Mouse (Mus musculus) CD4-positive, CD25-positive, alpha-beta regulatory T cell, adult 4 months (primary cell): ENCODE measurements around the gene 5430427O19Rik. TPM values are rescaled to one million over a fixed set of nuclear protein-coding genes. Genes with fewer than 3 reads are reported as not detected.

Experiments
- ATAC-seq: one replicate; pipeline ENCODE4 v1.8.0; 2017
- polyA plus RNA-seq, 2 experiments: library from polyadenylated mRNA; unstranded; fragments of 100-300 nt; shearing (Covaris generic); gene quantifications; one replicate each; pipeline ENCODE4 v1.2.1; 2017

Gene 5430427O19Rik
- polyA plus RNA-seq: 1 to 10 TPM; 1.5 to 1.6 TPM

DNA sequence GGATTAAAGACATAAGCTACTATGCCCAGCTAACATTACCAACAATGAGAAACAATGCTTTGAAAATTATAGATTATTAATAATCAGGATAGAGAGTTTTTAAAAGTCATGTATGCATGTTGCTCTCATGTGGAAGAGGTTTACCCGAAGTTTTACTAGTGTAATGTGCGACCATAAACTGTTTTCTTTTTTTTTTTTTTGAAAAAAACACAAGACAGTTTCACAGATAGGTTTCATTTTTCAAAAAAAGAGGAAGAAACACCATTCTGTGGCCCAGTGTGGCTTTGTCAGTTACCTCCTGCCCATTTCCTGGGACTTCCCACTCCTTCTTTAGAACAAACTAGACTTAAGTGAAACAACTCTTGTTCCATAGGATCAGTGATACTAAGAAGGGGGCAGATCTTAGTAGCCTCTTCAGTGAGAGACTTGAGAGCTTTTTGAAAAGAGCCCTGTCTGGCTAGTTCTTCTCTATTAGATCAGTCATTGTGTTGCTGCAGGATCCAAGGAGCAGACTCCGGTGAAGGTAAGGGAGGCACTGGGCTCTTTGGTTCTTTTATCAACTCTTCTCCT lies at the start of gene 5430427O19Rik:
TSS of gene 5430427O19Rik (plus strand) at position 441 of the 570 bp plus-strand sequence.
- ATAC-seq: peak; percentile 34

DNA sequence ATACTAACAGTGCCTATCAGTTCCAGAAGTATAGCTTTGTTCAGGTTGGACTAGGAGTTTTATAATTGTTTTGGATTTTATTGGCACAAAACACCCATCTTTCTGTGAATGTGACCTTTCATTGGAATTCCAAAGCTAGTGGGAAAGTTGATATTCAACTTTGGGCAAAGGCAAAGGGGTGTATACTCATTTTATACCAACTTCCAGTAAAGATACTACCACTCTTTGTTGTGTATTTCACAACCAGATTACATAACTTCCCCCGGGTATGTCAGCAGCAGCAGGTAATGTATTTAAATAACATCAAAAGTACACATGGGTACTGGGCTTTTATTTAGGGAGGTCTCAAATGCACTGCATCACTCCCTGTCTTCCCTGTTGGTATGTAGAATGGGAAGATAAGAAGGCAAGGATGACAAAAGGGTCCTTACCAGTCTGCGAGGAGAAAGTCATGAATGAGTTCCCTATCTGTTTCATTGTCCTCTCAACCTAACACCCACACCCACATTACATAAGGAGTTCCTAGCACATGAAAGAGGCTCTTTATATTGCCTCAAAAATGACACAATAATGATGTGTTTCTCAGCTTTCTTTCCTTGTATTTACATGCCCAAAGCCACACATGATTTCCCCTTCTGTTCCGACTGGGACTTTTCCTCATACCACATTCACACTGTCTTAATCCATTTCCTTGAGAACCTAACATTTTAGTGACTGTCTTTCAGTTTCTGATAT lies 42.3 kb upstream of the 5430427O19Rik start:
- ATAC-seq: no peak

DNA sequence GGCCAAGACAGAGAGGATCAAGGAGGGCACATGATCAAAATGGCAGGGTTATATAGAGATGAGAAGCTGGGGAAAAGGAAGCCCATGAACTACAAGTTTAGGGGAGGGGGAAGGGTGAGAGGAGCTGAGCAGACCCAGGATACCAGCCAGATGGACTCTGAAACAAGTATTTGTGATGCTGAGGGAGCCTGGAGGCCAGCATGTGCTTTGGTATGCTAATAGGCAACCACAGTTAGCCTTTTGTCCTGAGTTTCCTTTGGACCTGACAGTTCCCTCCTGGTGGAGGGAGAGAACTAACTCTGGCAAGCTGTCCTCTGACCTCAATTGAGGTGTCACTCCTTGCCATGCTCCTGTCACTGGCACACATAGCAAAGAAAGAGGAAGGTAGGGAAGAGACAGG lies 41.2 kb upstream of the 5430427O19Rik start:
- no peak for ATAC-seq

DNA sequence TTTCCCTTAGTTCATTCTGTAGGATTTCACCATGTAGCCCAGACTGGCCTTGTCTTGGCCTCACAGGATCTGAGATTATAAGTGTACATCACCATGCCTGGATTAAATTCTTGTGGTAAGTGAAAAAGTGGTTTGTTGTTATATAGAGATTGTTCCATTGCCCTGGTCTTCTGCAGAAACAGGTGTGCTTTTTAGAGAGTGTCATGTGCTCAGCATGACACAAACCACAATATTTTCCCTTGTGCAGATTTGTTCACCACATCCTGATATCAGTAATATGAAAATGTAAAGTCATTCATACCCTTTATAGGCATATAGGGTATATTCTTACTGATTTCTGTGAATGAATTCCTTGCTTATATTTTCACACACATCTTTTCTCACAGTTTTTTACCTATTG lies 31.0 kb upstream of the 5430427O19Rik start:
- ATAC-seq: peak; percentile 92

DNA sequence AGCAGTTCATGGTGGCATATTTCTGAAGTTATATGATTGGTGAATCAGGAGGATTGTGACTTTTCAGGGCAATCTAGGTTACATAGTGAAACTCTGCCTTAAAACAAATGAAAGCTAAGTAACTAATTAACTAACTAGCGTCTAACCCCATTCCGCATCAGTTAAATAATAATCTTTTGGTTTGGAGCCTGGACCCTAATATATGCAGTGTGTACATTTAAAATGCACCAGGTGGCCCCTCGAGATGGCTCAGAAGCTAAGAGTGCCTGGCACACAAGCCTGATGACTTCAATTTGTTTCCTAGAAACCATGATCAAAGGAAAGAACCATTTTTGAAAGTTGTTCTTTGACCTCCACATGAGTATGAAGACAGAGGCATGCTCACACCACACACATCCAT lies 14.2 kb upstream of the 5430427O19Rik start:
- no peak for ATAC-seq

DNA sequence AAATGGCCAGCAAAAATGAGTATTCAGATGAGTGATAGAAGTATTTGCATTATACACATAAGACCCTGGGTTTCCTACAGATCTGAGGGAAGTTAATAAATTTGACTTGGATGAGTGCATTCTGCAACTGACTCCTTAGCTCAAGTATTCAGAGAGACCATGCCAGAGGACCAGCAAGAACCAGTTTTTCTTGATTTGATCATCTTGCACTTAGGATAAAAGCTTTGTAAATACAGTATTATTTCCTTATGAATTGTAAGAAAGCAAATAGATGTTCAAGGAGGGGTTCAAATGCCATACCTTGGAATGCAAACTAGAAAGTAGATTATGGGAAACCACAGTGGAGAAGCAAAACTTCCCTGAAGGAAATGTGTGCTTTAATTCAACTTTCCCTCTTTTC lies 13.0 kb upstream of the 5430427O19Rik start:
- ATAC-seq: no peak

DNA sequence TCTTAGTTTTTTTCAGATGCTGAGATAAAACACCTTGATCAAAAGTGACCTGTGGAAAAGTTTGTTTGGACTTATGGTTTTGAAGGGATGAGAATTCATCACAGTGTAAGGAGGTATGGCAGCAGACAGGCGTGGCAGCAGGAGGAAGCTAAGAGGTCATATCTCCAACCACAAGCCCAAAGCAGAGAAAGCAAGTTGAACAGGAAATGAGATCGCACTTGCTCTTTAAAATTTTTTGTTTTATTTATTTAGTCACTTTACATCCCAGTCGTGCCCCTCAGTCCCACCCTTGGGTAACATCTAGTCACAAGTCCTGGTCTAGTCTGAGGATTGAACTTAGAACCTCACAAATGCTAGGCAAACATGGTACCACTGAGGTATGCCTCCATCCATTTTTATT lies 2.1 kb upstream of the 5430427O19Rik start:
- ATAC-seq: peak; percentile 68

DNA sequence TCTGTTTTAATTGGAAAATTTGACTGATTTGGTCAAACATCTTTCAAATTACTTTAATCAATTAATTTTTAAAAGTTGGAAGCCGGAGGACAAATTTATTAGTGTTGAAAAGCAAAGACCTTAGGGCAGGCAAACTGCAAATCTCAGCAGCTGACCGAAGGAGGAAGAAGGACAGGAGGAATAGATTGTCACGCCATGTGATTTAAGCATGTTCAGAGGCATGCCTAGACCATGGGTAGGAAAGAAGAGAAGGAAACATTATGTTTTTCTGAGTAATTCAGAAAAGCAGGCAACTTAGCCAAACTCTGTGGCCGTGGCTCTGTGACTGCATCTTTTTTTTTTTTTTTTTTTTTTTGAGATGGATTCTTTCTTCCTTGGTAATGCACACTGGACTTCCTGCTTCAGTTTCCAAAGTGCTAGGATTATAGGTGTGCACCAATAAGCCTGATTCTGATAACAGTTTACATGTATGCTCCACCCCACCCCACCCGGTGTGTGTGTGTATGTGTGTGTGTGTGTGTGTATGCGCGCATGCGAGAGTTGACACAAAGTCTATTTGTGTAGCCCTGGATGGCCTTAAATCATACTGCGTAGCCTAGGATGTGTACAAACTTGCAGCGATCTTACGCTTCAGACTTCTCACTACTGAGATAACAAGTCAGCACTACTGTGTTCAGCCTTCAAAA lies 1.4 kb downstream of the 5430427O19Rik start:
- ATAC-seq: no peak

DNA sequence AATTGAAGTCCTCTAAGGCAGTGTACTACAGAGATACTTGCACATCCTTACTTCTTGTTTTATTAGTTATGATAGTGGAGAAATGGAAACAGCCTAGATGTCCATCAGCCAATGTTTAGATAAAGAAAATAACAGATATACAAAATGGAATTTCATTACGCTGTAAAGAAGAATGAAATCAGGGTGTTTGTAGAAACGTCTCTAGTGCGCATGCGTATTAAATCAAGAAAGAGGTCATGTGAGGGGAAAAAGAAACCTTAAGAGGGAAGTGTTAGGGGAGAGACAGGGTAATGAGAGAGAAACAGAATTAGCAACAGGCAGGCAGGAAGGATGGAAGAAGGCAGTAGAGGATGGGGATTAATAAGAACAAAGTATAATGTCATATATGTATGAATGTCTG lies 4.2 kb downstream of the 5430427O19Rik start:
- ATAC-seq: no peak

DNA sequence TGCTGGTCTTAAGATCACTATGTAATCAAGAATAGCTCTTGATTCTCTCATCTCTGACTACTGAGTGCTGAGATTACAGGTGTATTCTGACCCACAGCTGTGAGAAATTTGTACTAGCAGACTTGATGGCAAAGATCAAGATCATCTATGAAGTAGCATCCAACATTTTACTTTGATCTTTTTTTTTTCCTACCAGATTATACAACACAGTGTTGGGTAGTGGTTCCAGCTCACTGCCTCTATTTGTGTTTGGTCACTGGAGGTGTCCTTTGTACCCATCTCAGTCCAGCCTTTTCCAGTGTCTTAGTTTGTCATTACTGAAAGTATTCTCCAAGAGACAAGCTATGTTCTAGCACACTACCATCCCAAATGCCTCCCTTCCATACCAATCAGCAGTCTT lies 5.8 kb downstream of the 5430427O19Rik start:
- ATAC-seq: no peak

DNA sequence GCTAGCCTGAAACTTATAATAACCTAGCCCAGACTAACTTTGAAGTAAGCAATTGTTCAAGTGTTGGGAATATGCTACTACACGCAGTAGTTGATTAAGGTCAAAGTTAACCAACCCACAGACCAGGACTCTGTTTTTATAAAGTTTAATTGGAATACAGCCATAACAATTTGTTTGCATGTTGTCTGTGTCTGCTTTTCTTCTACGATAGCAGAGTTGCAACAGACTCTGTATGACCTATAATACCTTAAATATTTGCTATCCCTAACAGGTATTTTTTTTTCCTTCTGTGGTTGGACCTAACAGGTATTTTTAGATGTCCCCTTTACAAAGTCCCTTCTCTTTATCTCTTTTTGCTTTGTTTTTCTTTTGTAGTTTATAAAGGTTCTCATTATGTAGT lies 7.6 kb downstream of the 5430427O19Rik start:
- ATAC-seq: no peak

DNA sequence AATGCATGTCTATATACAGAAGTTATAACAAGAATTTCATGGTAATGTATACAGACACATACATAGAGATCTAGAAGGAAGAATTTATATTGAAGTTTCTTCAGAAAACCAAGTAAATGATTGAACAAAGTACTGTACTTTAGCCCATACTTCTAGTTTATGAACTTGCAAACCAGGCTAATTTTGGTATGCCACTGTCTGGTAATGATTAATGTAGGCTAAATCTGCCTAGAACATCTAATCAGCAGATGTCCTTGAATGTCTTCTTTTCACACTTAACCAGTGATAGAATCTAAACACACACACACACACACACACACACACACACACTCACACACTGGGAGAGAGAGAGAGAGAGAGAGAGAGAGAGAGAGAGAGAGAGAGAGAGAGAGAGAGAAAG lies 8.1 kb downstream of the 5430427O19Rik start:
- ATAC-seq: no peak

DNA sequence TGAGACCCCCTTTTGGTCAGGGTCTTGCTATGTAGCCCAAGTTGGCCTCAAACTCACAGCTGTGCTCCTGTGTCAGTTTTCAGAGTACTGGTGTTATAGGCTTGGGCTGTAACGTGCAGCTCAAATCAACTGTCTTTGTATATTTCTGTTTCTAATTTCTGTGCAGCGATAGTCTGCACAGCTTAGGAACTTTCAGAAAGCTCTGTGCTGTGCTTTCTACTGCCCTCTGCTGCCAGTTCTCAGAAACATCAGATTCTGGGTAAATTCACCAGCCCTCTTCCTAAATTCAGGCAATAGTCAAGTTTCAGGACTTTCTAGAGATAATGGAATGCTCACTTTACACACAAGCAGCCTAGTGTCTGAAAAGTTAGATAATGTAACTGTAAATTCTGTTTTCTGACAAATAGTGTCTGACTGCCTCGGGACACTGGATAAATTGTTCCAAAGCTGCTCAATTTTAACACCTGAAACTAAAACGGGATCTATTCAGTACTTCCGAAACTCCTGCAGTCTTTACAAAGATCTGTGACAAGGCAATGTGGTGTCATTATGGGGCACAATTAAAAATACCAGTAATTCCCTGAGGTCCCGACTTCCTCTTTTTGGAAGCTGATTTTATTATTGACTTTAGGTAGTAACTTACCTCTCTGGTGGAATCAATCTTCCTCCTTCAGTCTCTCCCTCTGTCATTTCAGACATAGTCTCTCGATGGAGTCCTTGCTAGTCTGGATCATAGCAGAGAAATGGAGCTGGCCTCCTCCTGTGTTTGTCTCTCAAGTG lies 9.2 kb downstream of the 5430427O19Rik start:
- peak; percentile 80 for ATAC-seq

DNA sequence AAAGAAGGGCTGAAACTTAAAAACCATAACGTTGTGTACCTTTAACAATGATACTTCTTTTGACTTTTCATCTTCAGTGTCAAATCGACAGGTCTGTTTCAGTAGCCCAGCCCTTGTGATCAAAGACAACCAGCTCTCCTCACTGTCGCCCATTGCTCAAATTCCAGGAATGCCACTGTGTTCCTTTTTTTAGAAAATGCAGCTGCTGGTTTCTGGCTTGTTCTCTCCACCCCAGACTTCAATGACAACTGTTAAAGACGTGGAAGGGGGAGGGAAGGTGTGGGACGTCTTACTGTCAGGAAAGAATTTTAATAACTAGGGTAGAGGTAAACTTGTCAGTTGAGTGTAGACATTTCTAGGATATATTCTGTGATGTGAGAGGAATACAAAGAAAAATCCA lies 16.5 kb downstream of the 5430427O19Rik start:
- ATAC-seq: no peak

DNA sequence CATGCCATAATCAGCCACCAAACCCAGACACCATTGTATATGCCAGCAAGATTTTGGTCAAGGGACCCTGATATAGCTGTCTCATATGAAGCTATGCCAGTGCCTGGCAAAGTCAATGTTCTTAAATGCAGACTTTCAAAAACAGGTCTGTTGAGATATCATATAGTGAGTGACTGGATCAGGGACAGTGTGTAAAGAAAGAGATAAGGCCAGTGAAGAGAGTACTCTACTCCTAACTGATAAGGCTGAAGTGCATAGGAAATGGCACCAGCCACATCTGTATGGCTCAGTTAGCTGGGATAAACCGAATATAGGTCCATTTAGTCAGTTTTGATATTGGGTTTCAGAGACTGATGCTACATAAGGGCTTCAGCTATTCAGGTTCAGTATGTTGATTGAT lies 31.0 kb downstream of the 5430427O19Rik start:
- ATAC-seq: no peak

DNA sequence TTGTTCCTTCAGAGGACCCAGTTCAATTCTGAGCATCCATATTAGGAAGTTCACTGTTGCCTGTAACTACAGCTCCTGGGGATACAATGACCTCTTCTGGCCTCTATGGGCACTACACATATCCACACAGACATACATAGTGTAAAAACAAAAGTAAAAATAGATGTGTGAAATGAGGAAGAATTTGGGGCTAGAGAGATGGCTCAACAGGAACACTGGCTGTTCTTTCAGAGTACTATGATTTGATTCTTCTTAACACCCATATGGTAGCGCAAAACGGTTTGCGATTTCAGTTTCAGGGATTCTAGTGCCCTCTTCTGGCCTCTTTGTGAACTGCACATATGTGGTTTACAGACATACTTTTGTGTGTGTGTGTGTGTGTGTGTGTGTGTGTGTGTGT lies 48.9 kb downstream of the 5430427O19Rik start:
- ATAC-seq: peak; percentile 93

DNA sequence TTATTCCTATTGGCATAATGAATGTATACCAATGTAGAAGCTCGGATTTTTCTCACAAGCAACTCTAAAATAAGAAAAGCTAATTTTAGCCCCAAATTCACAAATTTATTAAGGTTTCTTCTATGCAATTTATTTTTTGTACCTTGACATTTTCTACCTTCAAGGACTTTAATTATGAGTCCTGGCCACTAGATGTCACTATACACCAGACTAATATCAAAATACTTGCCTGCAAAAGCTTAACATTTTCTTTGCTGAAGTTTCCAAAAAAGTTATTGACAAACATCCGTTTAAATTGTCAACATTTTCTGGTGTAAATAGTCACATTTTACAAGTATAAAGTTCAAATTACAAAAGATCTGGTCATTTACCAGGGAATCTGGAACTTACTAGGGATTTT lies 62.8 kb downstream of the 5430427O19Rik start:
- no peak for ATAC-seq

Other genes starting within 250 kb of the 5430427O19Rik start
- gene Gk, start 93.5 kb upstream of the 5430427O19Rik start, polyA plus RNA-seq: 1 to 10 TPM; 3.9 to 4.3 TPM
- gene Samt3, start 173.8 kb downstream of the 5430427O19Rik start, polyA plus RNA-seq: not detected